Mouse (Mus musculus) frontal cortex, postnatal 10 days (tissue): ENCODE results near the gene Tenm4.

Experiments
- DNase-seq, 2 experiments: peaks; one replicate each; pipeline ENCODE4 v3.0.0; 2022; ENCODE audit warnings: low spot score in 2 of 2, mixed read lengths in 1 of 2

The Tenm4 gene

GRCm38 (mm10) chr7:96170924-96171595, at the start of gene Tenm4:
Tenm4 (plus strand) TSS chr7:96171246.
- DNase-seq = no peak

- no peak for DNase-seq
These were observed 40.3 kb upstream of the Tenm4 start for GRCm38 (mm10) chr7:96130763-96131162.

GRCm38 (mm10) chr7:96131175-96131574, 39.9 kb upstream of the Tenm4 start:
- no peak for DNase-seq

GRCm38 (mm10) chr7:96136497-96136961, 34.5 kb upstream of the Tenm4 start:
- DNase-seq = no peak

GRCm38 (mm10) chr7:96141876-96142275, 29.2 kb upstream of the Tenm4 start:
- no peak for DNase-seq

- DNase-seq = peak in 1 of 2 experiments; percentile 31
These were observed 28.0 kb upstream of the Tenm4 start for GRCm38 (mm10) chr7:96142973-96143596.

GRCm38 (mm10) chr7:96147436-96147835, 23.6 kb upstream of the Tenm4 start:
- no peak for DNase-seq

- no peak for DNase-seq
These were observed 22.9 kb upstream of the Tenm4 start for GRCm38 (mm10) chr7:96148191-96148590.

GRCm38 (mm10) chr7:96151277-96151676, 19.8 kb upstream of the Tenm4 start:
- peak in 1 of 2 experiments; percentile 18 for DNase-seq

- DNase-seq = no peak
These were observed 19.1 kb upstream of the Tenm4 start for GRCm38 (mm10) chr7:96151961-96152360.

GRCm38 (mm10) chr7:96152431-96152830, 18.6 kb upstream of the Tenm4 start:
- no peak for DNase-seq

GRCm38 (mm10) chr7:96152924-96153359, 18.1 kb upstream of the Tenm4 start:
- no peak for DNase-seq

- DNase-seq = no peak
These were observed 17.0 kb upstream of the Tenm4 start for GRCm38 (mm10) chr7:96154025-96154424.

- DNase-seq = no peak
These were observed 14.4 kb upstream of the Tenm4 start for GRCm38 (mm10) chr7:96156481-96157255.

GRCm38 (mm10) chr7:96164141-96164540, 6.9 kb upstream of the Tenm4 start:
- DNase-seq = no peak

- DNase-seq = peak; percentile 27 to 32
These were observed 2.1 kb upstream of the Tenm4 start for GRCm38 (mm10) chr7:96168921-96169320.

GRCm38 (mm10) chr7:96171596-96172563, 834 bp downstream of the Tenm4 start:
- no peak for DNase-seq

GRCm38 (mm10) chr7:96176781-96177180, 5.7 kb downstream of the Tenm4 start:
- no peak for DNase-seq

- no peak for DNase-seq
These were observed 10.7 kb downstream of the Tenm4 start for GRCm38 (mm10) chr7:96181751-96182150.

GRCm38 (mm10) chr7:96183195-96183594, 12.1 kb downstream of the Tenm4 start:
- DNase-seq = no peak

- no peak for DNase-seq
These were observed 14.4 kb downstream of the Tenm4 start for GRCm38 (mm10) chr7:96185411-96185810.
